In genomic region chr9:40730302-40730700, GRCm38 (mm10) we compare ENCODE assay signal across 9 mouse cellular contexts. TPM values are rescaled to one million over a fixed set of nuclear protein-coding genes. Genes with fewer than 3 reads are reported as not detected.
DNase-seq lines count a peak whose midpoint lies in the region; ATAC-seq and TF ChIP-seq lines count a peak whose summit lies in the region.
"Had no signal": no experiment of that assay in that cellular context is flagged by ENCODE, and none has a peak within 500 bp of the region (broad histone marks: within the 10 kb centered on the region; RNA-seq: fewer than 3 reads in every experiment).

No protein-coding gene starts in this region.

- no peaks in the 10 kb centered on the region for H3K27me3 ChIP-seq in heart, embryonic 14.5 days (ENCODE audit: control insufficient read depth, insufficient read depth, low read length)
- no peaks in the 10 kb centered on the region for H3K27me3 ChIP-seq in hindbrain, embryonic 11.5 days (ENCODE audit: control insufficient read depth, insufficient read depth, low read length)
- no peaks in the 10 kb centered on the region for H3K27me3 ChIP-seq in midbrain, embryonic 10.5 days (ENCODE audit: low read depth, poor library complexity, severe bottlenecking)

- no peaks in the 10 kb centered on the region for H3K36me3 ChIP-seq in heart, embryonic 14.5 days (ENCODE audit: control insufficient read depth, insufficient read depth, low read length)
- no peaks in the 10 kb centered on the region for H3K36me3 ChIP-seq in ES-E14 (ENCODE audit: control insufficient read depth, insufficient read depth, low read length, poor library complexity, severe bottlenecking)
- H3K36me3 ChIP-seq in hindbrain, embryonic 11.5 days (ENCODE audit: control insufficient read depth, insufficient read depth, low read length): no peaks in the 10 kb centered on the region
- H3K36me3 ChIP-seq in midbrain, embryonic 10.5 days: no peaks in the 10 kb centered on the region

- WGBS in heart, embryonic 14.5 days: 60% methylated on average over 12 of the region's 12 CpGs
- WGBS in hindbrain, embryonic 11.5 days: 65% methylated on average over 12 of the region's 12 CpGs
- 68% methylated on average over 12 of the region's 12 CpGs for WGBS in midbrain, embryonic 10.5 days

- H3K9me3 ChIP-seq in heart, embryonic 14.5 days (ENCODE audit: control insufficient read depth, low read length): 0 out of 2 replicates have a peak, but pooled peaks cover 4% of the 10 kb centered on the region
- no peaks in the 10 kb centered on the region for H3K9me3 ChIP-seq in ES-E14 (ENCODE audit: control insufficient read depth, insufficient read depth, low read depth, low read length)
- H3K9me3 ChIP-seq in hindbrain, embryonic 11.5 days (ENCODE audit: control insufficient read depth, low read length): no peaks in the 10 kb centered on the region
- H3K9me3 ChIP-seq in midbrain, embryonic 10.5 days (replicated peaks): no peaks in the 10 kb centered on the region

- no peak for DNase-seq in heart, adult 11 months
- no peak for DNase-seq in ES-E14 (ENCODE audit: low read depth, low spot score)
- DNase-seq in hindbrain, embryonic 11.5 days (ENCODE audit: low spot score): no peak
- DNase-seq in midbrain, embryonic 10.5 days (ENCODE audit: low spot score): no peak
- DNase-seq in ovary, postnatal 36 days (ENCODE audit: low spot score): no peak
- no peak for DNase-seq in cerebellum, postnatal 4 days (ENCODE audit: low spot score in 2 of 2)
- DNase-seq in right cerebral cortex, postnatal 10 days (ENCODE audit: low spot score in 2 of 2): no peak

- peak overlapping the region; percentile 77 for H3K4me2 ChIP-seq in heart, embryonic 14.5 days (ENCODE audit: low read length)
- H3K4me2 ChIP-seq in hindbrain, embryonic 11.5 days (replicated peaks; ENCODE audit: low read depth, low read length): peak overlapping the region; percentile 72

- H3K4me1 ChIP-seq in heart, embryonic 14.5 days (ENCODE audit: control insufficient read depth in 2 of 2, insufficient read depth in 2 of 2, low read length in 2 of 2): peaks cover 3 to 8% of the 10 kb centered on the region in 2 experiments; a peak in 3 of 4 replicates
- H3K4me1 ChIP-seq in ES-E14 (ENCODE audit: control insufficient read depth in 2 of 2, insufficient read depth in 2 of 2, low read length in 2 of 2, poor library complexity in 1 of 2): peaks cover 1 to 2% of the 10 kb centered on the region in 2 experiments; a peak in 1 of 4 replicates
- no peaks in the 10 kb centered on the region for H3K4me1 ChIP-seq in hindbrain, embryonic 11.5 days (replicated peaks; ENCODE audit: control insufficient read depth, insufficient read depth, low read length)
- peaks cover 29% of the 10 kb centered on the region for H3K4me1 ChIP-seq in midbrain, embryonic 10.5 days

- no peak for ATAC-seq in heart, embryonic 14.5 days (ENCODE audit: insufficient number of reproducible peaks, insufficient read depth, low FRiP score, low read depth)
- no peak for ATAC-seq in hindbrain, embryonic 11.5 days (ENCODE audit: low FRiP score)
- ATAC-seq: CD4-positive, CD25-positive, alpha-beta regulatory T cell, adult 4 months had no signal

- H3K27ac ChIP-seq in heart, embryonic 14.5 days (replicated peaks in 1 of 2; ENCODE audit: control insufficient read depth in 1 of 2, insufficient read depth in 1 of 2, low read depth in 2 of 2, low read length in 2 of 2): peak overlapping the region; percentile 49 to 78
- no peak overlapping the region for H3K27ac ChIP-seq in ES-E14 (ENCODE audit: insufficient read depth, low read depth, low read length, poor library complexity, severe bottlenecking)
- peak overlapping the region; percentile 90 for H3K27ac ChIP-seq in hindbrain, embryonic 11.5 days (ENCODE audit: low read depth, low read length)
- peak overlapping the region; percentile 90 for H3K27ac ChIP-seq in midbrain, embryonic 10.5 days (replicated peaks)

- peak overlapping the region; percentile 40 to 45 for H3K4me3 ChIP-seq in heart, embryonic 14.5 days (ENCODE audit: control insufficient read depth in 1 of 2, insufficient read depth in 1 of 2, low read depth in 1 of 2, low read length in 2 of 2)
- peak overlapping the region; percentile 42 to 52; a peak in 2 of 4 replicates for H3K4me3 ChIP-seq in ES-E14 (ENCODE audit: insufficient read depth in 1 of 2, low read depth in 1 of 2, low read length in 2 of 2, poor library complexity in 1 of 2, severe bottlenecking in 1 of 2)
- peak overlapping the region; percentile 32; the same call in 1 of the 2 replicates for H3K4me3 ChIP-seq in hindbrain, embryonic 11.5 days (ENCODE audit: low read depth, low read length)
- H3K4me3 ChIP-seq in midbrain, embryonic 10.5 days: peak overlapping the region; percentile 55

- in situ Hi-C loops in ES-E14 (cut with MboI; ENCODE audit: low sequenced_read_pairs in 2 of 2, unreplicated experiment in 2 of 2): no loop called here

- H3K9ac ChIP-seq in heart, embryonic 14.5 days (ENCODE audit: low read length): peak overlapping the region; percentile 70
- H3K9ac ChIP-seq in ES-E14 (ENCODE audit: insufficient read depth, low read depth, low read length, poor library complexity, severe bottlenecking): no peak overlapping the region; the same call in 1 of the 2 replicates
- 0 out of 2 replicates have a peak overlapping the region, but pooled peaks have one; percentile 43 for H3K9ac ChIP-seq in hindbrain, embryonic 11.5 days (ENCODE audit: low read depth, low read length)

TF ChIP-seq in ES-E14, 5 proteins besides CTCF, POLR2A, EP300 and RAD21:
- TF ChIP-seq MAFK (IDR thresholded peaks at IDR 0.05; ENCODE audit: insufficient read depth, low read depth, low read length) (no peak), ZC3H11A (IDR thresholded peaks at IDR 0.05; ENCODE audit: borderline replicate concordance, low read depth, low read length) (no peak), CHD2 (IDR thresholded peaks at IDR 0.05; ENCODE audit: low read depth, low read length) (no peak), HCFC1 (IDR thresholded peaks at IDR 0.05; ENCODE audit: borderline replicate concordance, insufficient read depth, low read length) (no peak)
TF ChIP-seq in ES-E14: peak in this region for 0.

RNA-seq across cellular contexts. Expression of gene Clmp, which starts 44.5 kb away (rescaled TPM):
- polyA plus RNA-seq in heart, embryonic 14.5 days (2014; fragmentation: Nextera tagmentation; extraction: Ambion mirVana): 8.9 and 13.4 TPM in 2 replicates
- 1.7 and 2.3 TPM in 2 replicates for total RNA-seq in ES-E14 (2012; rRNA removed)
- 44.1 and 45.6 TPM in 2 replicates for polyA plus RNA-seq in hindbrain, embryonic 11.5 days (2014; fragmentation: Nextera tagmentation; extraction: Ambion mirVana)
- 14.7 and 21.0 TPM in 2 replicates for polyA plus RNA-seq in midbrain, embryonic 10.5 days (2016; fragmentation: Nextera tagmentation; extraction: Ambion mirVana)

RNA-seq across cellular contexts. Expression of gene Gm21915, which starts 59.9 kb away (rescaled TPM):
- polyA plus RNA-seq in heart, embryonic 14.5 days (2014; fragmentation: Nextera tagmentation; extraction: Ambion mirVana): not detected in 2 replicates
- total RNA-seq in ES-E14 (2012; rRNA removed): 0.71 TPM in 1 of 2 replicates, not detected in the other
- polyA plus RNA-seq in hindbrain, embryonic 11.5 days (2014; fragmentation: Nextera tagmentation; extraction: Ambion mirVana): not detected in 2 replicates
- not detected in 2 replicates for polyA plus RNA-seq in midbrain, embryonic 10.5 days (2016; fragmentation: Nextera tagmentation; extraction: Ambion mirVana)
- polyA plus RNA-seq: CD4-positive, CD25-positive, alpha-beta regulatory T cell, adult 4 months had no signal
